Mouse (Mus musculus): ENCODE data around the gene Mex3a. TPM values are rescaled to one million over a fixed set of nuclear protein-coding genes. Genes with fewer than 3 reads are reported as not detected.

Gene Mex3a
- polyA plus RNA-seq (2015; fragmentation: Nextera tagmentation; extraction: Ambion mirVana) = 1.2 and 1.5 TPM in 2 replicates

DNA sequence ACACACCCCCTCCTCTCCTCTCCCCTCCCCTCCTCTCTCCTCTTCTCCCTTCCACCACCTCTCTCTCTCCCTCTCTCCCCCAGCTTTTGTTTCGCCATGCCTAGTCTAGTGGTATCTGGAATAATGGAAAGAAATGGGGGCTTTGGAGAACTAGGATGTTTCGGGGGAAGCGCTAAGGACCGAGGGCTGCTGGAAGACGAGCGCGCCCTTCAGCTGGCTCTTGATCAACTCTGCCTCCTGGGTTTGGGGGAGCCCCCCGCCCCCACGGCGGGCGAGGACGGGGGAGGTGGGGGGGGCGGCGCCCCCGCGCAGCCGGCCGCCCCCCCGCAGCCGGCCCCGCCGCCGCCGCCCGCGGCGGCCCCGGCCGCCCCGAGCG is at the start of gene Mex3a:
Mex3a (plus strand) TSS at position 97 of the 376 bp plus-strand sequence.
- ATAC-seq (ENCODE audit: low read depth) = no peak
- 0% methylated on average over 12 of the region's 31 CpGs for WGBS (ENCODE audit: insufficient replicate concordance)
- Histone ChIP-seq H3K9me3 (replicated peaks) (no peaks in the 10 kb centered on the region), H3K4me1 (replicated peaks) (peaks cover 90% of the 10 kb centered on the region), H3K4me2 (peak within 1 kb of the TSS; percentile 98), H3K4me3 (replicated peaks) (peak within 1 kb of the TSS; percentile 76), H3K9ac (peak within 1 kb of the TSS; percentile 82), H3K27me3 (peaks cover 16% of the 10 kb centered on the region), H3K36me3 (no peaks in the 10 kb centered on the region), H3K27ac (peak within 1 kb of the TSS; percentile 77)
- DNase-seq = no peak

DNA sequence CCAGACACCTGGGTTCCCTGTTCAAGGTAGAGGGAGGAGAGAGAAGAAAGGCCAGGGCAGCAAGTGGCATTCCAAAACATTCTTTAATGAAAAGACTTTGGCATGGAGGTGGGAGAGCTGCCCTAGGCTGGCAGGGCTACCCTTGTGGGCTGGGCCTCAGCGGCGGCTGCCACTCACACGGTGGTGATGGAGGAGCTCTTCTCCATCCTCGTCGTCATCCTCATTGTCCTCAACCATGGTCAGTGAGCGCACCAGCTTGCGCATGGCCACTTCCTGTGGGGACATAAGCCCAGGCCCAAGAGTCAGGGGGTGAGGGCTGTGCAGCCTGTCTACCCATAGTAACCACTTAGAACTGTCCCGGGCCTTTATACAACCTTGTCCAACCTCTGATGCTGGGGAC is 49.1 kb upstream of the Mex3a start:
- Histone ChIP-seq H3K27me3 (peaks cover 47% of the 10 kb centered on the region), H3K4me2 (no peak overlapping the region), H3K9ac (no peak overlapping the region), H3K36me3 (peaks cover 74% of the 10 kb centered on the region), H3K4me1 (replicated peaks) (peaks cover 19% of the 10 kb centered on the region), H3K9me3 (replicated peaks) (no peaks in the 10 kb centered on the region), H3K4me3 (replicated peaks) (no peak overlapping the region), H3K27ac (no peak overlapping the region)
- 67% methylated on average over 8 of the region's 8 CpGs for WGBS (ENCODE audit: insufficient replicate concordance)
- DNase-seq (no peak), ATAC-seq (ENCODE audit: low read depth) (0 out of 2 replicates have a peak, but pooled peaks have one; percentile 11)

DNA sequence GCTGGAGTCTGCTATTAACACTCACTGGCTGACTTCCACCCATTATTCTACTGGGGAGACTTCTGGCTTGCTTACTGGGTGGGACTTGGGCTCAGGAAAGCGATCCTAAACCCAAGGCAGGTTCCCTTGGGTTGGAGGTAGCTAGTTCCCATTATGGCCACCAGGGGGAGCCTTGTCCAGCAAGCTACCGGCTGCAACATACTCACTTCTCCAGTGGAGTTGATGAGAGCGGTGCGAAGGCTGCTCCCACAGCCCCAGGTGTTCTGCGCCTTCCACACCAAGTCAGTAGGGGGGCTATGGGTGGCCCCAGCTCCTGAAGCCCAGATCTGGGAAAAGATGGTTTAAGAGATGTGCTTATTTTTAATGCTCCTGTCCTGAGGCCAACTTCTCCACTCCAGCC is 48.6 kb upstream of the Mex3a start:
- Histone ChIP-seq H3K4me3 (replicated peaks) (no peak overlapping the region), H3K27me3 (peaks cover 47% of the 10 kb centered on the region), H3K9me3 (replicated peaks) (no peaks in the 10 kb centered on the region), H3K36me3 (peaks cover 78% of the 10 kb centered on the region), H3K9ac (no peak overlapping the region), H3K4me1 (replicated peaks) (peaks cover 24% of the 10 kb centered on the region), H3K4me2 (no peak overlapping the region), H3K27ac (no peak overlapping the region)
- DNase-seq (peak; percentile 61), ATAC-seq (ENCODE audit: low read depth) (peak; percentile 56)
- WGBS (ENCODE audit: insufficient replicate concordance) = 13% methylated on average over 5 of the region's 5 CpGs

DNA sequence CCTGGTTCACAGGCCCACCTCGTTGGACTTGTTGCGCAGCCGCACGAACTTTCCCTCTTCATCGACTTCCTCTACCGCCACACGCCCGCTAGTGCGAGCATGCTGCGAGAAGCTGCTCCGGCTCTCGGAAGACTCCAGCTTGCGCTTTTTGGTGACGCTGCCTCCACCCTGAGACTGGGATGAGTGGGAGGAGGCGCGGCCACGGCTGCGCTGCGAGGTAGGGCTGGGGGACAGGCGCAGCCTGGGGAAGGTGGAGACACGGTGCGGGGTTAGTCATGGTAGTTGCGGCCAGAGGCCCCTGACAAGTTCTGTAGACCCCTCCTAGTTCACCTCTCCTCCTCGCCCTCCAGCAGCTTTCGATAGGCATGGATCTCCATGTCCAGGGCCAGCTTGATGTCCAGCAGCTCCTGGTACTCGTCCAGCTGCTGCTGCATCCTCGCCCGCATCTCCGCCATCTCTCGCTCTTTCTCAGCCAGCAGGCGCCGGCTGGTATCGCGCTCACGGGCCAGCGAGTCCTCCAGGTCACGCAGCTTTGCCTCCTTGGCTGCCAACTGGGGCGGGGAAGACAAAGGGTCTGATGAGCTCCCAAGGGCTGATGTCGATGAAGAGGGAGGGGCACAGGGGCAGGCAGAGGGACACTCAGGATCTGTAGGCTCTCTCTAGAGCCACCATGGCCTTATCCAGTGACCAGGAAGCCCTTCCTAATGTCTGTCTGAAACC is 47.4 kb upstream of the Mex3a start:
- 42% methylated on average over 39 of the region's 39 CpGs for WGBS (ENCODE audit: insufficient replicate concordance)
- H3K4me2 ChIP-seq = no peak overlapping the region

DNA sequence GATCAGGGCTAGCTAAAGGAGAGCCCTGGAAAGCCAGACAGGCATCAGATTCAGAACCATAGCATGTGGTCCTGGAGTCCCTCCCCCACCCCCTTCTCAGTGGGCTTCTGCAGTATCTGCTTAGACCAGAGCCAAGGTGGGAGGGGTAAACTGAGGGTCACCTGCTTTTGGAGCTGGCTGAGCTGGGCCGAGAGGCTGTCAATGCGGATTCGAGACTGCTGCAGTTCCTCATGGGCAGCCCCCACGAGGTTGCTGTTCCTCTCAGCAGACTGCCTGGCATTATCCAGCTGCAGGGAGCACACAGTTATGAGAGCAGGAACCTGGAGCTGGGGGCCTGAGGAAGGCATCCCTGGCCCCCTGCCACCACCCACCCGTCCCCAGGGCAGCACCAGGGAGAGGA is 46.2 kb upstream of the Mex3a start:
- H3K27ac ChIP-seq = no peak overlapping the region
- no peaks in the 10 kb centered on the region for H3K9me3 ChIP-seq (replicated peaks)
- no peak overlapping the region for H3K9ac ChIP-seq
- H3K4me1 ChIP-seq (replicated peaks) = peaks cover 48% of the 10 kb centered on the region
- H3K4me3 ChIP-seq (replicated peaks) = no peak overlapping the region
- peaks cover 89% of the 10 kb centered on the region for H3K36me3 ChIP-seq
- H3K4me2 ChIP-seq = no peak overlapping the region
- WGBS (ENCODE audit: insufficient replicate concordance) = 66% methylated on average over 5 of the region's 5 CpGs
- ATAC-seq (ENCODE audit: low read depth) (no peak), DNase-seq (no peak)
- peaks cover 43% of the 10 kb centered on the region for H3K27me3 ChIP-seq

More for the DNA sequence above, 47.4 kb upstream of the Mex3a start:
- Histone ChIP-seq H3K27me3 (peaks cover 47% of the 10 kb centered on the region), H3K36me3 (peaks cover 81% of the 10 kb centered on the region), H3K9ac (no peak overlapping the region), H3K4me3 (replicated peaks) (no peak overlapping the region), H3K9me3 (replicated peaks) (no peaks in the 10 kb centered on the region), H3K27ac (no peak overlapping the region), H3K4me1 (replicated peaks) (peaks cover 35% of the 10 kb centered on the region)
- no peak for ATAC-seq (ENCODE audit: low read depth)
- DNase-seq = no peak

DNA sequence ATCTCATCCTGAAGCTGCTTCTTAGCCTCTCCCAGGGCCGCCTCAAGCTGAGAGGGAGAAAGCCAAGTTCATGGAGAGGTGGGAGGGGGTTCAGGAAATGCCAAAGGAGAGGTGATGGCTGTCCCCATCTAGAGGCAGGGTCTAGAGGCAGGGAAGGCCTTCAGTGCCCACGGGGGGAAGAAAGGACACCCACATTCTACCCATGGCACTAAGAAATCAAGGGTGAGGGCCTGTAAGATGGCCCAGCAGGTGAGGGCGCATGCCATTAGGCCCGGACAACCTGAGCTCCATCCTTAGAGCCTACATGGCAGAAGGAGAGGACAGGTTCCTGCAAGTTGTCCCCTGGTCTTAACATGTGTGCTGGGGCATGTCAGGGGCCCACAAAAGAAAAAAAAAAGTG is 45.3 kb upstream of the Mex3a start:
- Histone ChIP-seq H3K9me3 (replicated peaks) (no peaks in the 10 kb centered on the region), H3K36me3 (peaks cover 82% of the 10 kb centered on the region), H3K4me2 (no peak overlapping the region), H3K27me3 (peaks cover 41% of the 10 kb centered on the region), H3K9ac (no peak overlapping the region), H3K27ac (no peak overlapping the region), H3K4me3 (replicated peaks) (no peak overlapping the region), H3K4me1 (replicated peaks) (peaks cover 57% of the 10 kb centered on the region)
- ATAC-seq (ENCODE audit: low read depth) = no peak
- DNase-seq = no peak
- WGBS (ENCODE audit: insufficient replicate concordance) = 73% methylated on average over 4 of the region's 4 CpGs

DNA sequence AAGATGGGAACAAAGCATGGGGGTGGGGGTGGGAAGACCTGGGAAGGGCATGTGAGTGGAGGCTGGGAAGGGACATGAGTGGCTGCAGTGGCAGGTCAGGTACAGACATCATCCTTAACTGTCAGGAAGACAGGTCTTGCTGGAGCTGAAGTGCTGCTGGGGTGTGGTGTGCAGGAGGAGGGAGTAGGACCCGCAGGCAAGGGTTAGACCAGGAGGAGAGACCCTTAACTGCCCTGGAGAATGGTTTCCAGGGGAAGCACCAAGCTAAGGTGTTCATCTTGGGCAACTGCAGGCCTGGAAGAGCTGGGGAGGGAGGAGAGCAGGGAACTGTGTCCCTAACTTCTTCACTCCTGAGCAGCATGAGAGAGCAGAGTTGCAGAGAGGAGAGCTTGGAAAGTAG is 44.8 kb upstream of the Mex3a start:
- ATAC-seq (ENCODE audit: low read depth) (no peak), DNase-seq (no peak)
- no peak overlapping the region for H3K4me2 ChIP-seq
- no peak overlapping the region for H3K27ac ChIP-seq
- H3K4me3 ChIP-seq (replicated peaks) = no peak overlapping the region
- WGBS (ENCODE audit: insufficient replicate concordance) = 68% methylated on average over 1 of the region's 1 CpGs
- no peak overlapping the region for H3K9ac ChIP-seq
- H3K9me3 ChIP-seq (replicated peaks) = no peaks in the 10 kb centered on the region
- H3K4me1 ChIP-seq (replicated peaks) = peaks cover 60% of the 10 kb centered on the region
- peaks cover 35% of the 10 kb centered on the region for H3K27me3 ChIP-seq
- peaks cover 77% of the 10 kb centered on the region for H3K36me3 ChIP-seq

DNA sequence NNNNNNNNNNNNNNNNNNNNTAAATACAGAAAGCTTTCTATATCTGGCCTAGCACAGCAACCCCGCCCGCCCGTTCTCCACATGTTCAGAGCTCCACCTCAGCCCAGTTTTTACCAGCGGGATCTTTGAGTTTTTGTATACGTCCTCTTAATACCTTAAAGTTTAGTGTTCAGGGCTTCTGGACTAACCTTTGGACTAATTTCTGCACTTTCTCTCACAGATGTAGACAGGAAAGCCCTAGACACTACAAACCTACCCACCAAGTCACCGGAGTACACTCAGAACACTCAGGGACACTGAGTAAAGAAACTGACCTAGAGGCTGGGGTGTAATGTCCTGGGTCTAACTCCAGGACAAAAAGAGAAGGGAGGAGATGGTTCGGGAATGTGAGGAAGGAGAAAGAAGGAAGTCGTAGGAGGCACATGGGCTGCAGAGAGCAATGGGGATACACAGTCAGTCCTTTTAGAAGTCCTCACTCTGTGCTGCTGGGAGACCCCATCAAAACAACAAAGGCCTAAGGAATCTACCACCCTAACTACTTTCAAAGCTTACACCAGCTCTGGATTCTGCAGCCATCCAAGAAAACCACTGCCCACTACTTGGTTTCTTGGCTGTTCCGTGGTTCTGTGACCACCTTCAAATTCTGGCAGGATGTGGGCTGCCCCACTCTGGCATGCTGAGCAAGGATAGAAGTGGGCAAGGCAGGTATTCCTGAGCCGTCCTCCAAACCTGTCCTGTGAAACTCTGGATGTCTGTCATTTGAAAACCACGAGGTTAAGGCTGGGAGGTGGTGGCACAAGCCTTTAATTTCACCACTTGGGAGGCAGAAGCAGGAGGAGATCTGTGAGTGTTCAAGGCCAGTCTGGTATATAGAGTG is 38.3 kb upstream of the Mex3a start:
- H3K36me3 ChIP-seq = peaks cover 58% of the 10 kb centered on the region
- ATAC-seq (ENCODE audit: low read depth) (no peak), DNase-seq (no peak)
- 48% methylated on average over 11 of the region's 11 CpGs for WGBS (ENCODE audit: insufficient replicate concordance)
- H3K9ac ChIP-seq = peak overlapping the region; percentile 81
- H3K27me3 ChIP-seq = no peaks in the 10 kb centered on the region
- peak overlapping the region; percentile 98 for H3K27ac ChIP-seq
- no peaks in the 10 kb centered on the region for H3K9me3 ChIP-seq (replicated peaks)
- H3K4me2 ChIP-seq = peak overlapping the region; percentile 96
- H3K4me1 ChIP-seq (replicated peaks) = peaks cover 97% of the 10 kb centered on the region
- H3K4me3 ChIP-seq (replicated peaks) = peak overlapping the region; percentile 65

DNA sequence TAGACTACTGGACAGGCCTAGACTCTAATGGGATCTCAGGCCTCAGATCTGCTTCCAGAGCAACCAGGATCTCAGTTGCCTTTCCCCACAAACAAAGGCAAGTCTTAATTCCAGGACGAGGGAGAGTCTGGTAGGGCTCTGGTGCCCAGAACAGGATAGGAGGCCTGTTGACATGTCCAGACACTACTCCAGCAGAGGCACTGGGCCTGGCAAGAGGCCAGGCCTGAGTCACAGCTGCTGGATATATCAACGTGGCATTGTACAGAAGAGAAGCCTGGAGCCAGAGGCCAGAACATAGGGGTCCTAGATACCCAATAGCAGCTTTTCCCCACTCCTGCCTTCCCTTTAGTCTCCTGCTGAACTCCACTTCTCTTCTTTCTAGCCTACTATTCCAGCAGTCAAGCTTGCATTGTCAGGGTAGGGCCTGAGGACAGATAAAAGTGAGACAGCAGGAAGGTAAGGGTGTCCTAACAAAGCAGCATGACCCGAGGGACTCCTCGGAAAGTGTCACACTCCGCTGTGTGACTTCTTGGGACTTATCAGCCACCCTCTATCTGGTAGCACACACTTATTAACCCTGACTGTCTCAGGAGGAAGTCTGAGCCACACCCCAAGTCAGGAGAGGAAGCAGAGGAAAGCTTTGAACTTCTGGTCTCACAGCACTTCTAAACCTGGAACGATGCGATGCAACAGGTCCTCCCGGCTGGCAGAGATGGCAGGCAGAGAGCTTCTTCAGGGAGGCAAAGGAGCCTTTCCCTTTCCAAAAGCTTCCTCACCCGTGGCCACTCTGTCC is 37.2 kb upstream of the Mex3a start:
- peak overlapping the region; percentile 96 for H3K4me2 ChIP-seq
- H3K4me3 ChIP-seq (replicated peaks) = peak overlapping the region; percentile 41
- ATAC-seq (ENCODE audit: low read depth) (peak; percentile 61), DNase-seq (peak; percentile 64)
- peak overlapping the region; percentile 98 for H3K27ac ChIP-seq
- peaks cover 97% of the 10 kb centered on the region for H3K4me1 ChIP-seq (replicated peaks)
- no peaks in the 10 kb centered on the region for H3K9me3 ChIP-seq (replicated peaks)
- WGBS (ENCODE audit: insufficient replicate concordance) = 18% methylated on average over 9 of the region's 9 CpGs
- H3K9ac ChIP-seq = peak overlapping the region; percentile 81
- H3K36me3 ChIP-seq = peaks cover 63% of the 10 kb centered on the region
- no peaks in the 10 kb centered on the region for H3K27me3 ChIP-seq

DNA sequence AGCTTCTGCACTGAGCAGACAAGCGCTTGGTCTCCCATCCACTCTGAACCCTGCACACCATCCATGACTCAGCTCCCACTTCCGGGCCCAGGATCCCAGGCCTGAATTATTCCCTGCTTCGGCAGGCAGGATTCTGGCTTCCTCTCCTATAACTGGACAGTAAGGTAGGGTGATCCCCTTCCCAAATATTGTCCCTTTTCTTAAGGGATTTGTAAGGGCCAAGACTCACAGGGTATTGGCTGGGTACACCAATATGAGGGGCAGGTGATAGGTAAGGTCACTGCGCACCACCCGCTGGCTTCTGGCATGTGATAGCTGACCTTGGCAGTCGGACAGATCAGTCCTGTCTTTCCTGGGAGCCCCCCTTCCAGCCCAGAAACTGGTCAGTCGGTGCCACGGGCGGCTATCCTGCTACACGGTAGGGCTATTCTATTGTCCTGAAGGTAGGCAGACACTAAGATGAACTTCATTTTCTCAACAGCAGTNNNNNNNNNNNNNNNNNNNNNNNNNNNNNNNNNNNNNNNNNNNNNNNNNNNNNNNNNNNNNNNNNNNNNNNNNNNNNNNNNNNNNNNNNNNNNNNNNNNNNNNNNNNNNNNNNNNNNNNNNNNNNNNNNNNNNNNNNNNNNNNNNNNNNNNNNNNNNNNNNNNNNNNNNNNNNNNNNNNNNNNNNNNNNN is 36.3 kb upstream of the Mex3a start:
- Histone ChIP-seq H3K9me3 (replicated peaks) (no peaks in the 10 kb centered on the region), H3K4me2 (peak overlapping the region; percentile 96), H3K27me3 (no peaks in the 10 kb centered on the region), H3K4me1 (replicated peaks) (peaks cover 97% of the 10 kb centered on the region), H3K27ac (peak overlapping the region; percentile 98), H3K4me3 (replicated peaks) (peak overlapping the region; percentile 41), H3K9ac (peak overlapping the region; percentile 81), H3K36me3 (peaks cover 57% of the 10 kb centered on the region)
- ATAC-seq (ENCODE audit: low read depth) (no peak), DNase-seq (no peak)
- WGBS (ENCODE audit: insufficient replicate concordance) = 74% methylated on average over 10 of the region's 10 CpGs
